Mouse (Mus musculus) intestine, postnatal 0 days (tissue): ENCODE data around the gene Ccdc102a. TPM values are rescaled to one million over a fixed set of nuclear protein-coding genes. Genes with fewer than 3 reads are reported as not detected.

ENCODE experiments used
- ATAC-seq: fragments of 200-750 bp; cut with Nextera tagmentation; 2 replicates; pipeline ENCODE4 v1.8.0; 2017; ENCODE audit warnings: mild to moderate bottlenecking, moderate TSS enrichment, moderate library complexity
- H3K27ac ChIP-seq: fragments of 300-500 bp; sonication (generic); 2 replicates; pipeline ENCODE4 v1.5.1; 2014; ENCODE audit warnings: mild to moderate bottlenecking, low read depth, low read length, moderate library complexity
- H3K27me3 ChIP-seq: fragments of 300-500 bp; sonication (generic); replicated peaks from 2 replicates; pipeline ENCODE4 v1.6.1; 2014; ENCODE audit warnings: low read length, mixed read lengths; ENCODE audit not compliant: control insufficient read depth, insufficient read depth
- H3K36me3 ChIP-seq: fragments of 300-500 bp; sonication (generic); 2 replicates; pipeline ENCODE4 v1.6.1; 2014; ENCODE audit warnings: mild to moderate bottlenecking, moderate library complexity; ENCODE audit not compliant: control insufficient read depth, insufficient read depth
- H3K4me1 ChIP-seq: fragments of 300-500 bp; sonication (generic); replicated peaks from 2 replicates; pipeline ENCODE4 v1.6.1; 2014; ENCODE audit warnings: antibody characterized with exemption, low read length, mixed read lengths; ENCODE audit not compliant: control insufficient read depth, insufficient read depth
- H3K4me2 ChIP-seq: fragments of 300-500 bp; sonication (generic); replicated peaks from 2 replicates; pipeline ENCODE4 v1.6.1; 2014; ENCODE audit warnings: low read depth, mild to moderate bottlenecking, moderate library complexity
- H3K4me3 ChIP-seq: fragments of 300-500 bp; sonication (generic); 2 replicates; pipeline ENCODE4 v1.5.1; 2014; ENCODE audit warnings: low read depth, low read length
- H3K9ac ChIP-seq: fragments of 300-500 bp; sonication (generic); 2 replicates; pipeline ENCODE4 v1.6.1; 2014; ENCODE audit warnings: mild to moderate bottlenecking, low read depth, low read length
- H3K9me3 ChIP-seq: fragments of 300-500 bp; sonication (generic); 2 replicates; pipeline ENCODE4 v1.6.1; 2016; ENCODE audit warnings: mixed run types; ENCODE audit not compliant: control insufficient read depth
- CTCF ChIP-seq: sonication (generic); IDR thresholded peaks from 2 replicates; pipeline ENCODE4 v1.5.1; 2016; ENCODE audit warnings: low read depth, mild to moderate bottlenecking, control low read depth, antibody characterized with exemption, moderate library complexity
- WGBS: fragments of 180-500 bp; shearing (Covaris S2); extraction: QIAGEN DNeasy Blood & Tissue Kit; methylation state at CpG from one replicate; pipeline ENCODE4 v1.1.7; 2014; 5-methylcytosine and 5-hydroxymethylcytosine counted together
- polyA plus RNA-seq: library from polyadenylated mRNA; unstranded; fragments of >200 nt; fragmentation: Nextera tagmentation; extraction: Ambion mirVana; gene quantifications from 2 replicates; pipeline ENCODE4 v1.2.1, GENCODE M21; 2015

Gene Ccdc102a
- polyA plus RNA-seq, 1 experiment from 2014 or later, result 7.7 TPM

DNA sequence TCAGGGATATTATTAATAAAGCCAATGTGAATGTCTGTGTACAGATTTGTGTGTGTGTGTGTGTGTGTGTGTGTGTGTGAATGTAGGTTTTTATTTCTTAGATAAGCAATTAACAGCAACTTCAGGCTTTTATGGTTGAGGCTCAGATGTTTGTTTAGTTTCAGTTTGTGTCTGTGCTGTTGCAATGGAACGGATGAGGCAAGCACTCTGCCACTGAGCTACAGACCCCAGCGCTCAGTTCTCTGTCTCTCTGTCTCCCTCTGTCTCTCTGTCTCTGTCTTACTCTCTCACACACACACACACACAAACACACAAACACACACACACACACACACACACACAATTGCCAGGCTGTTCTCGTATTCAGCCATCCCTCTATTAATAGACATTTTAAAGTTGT is 10.3 kb upstream of the Ccdc102a start:
- TF ChIP-seq CTCF, result no peak
- Histone ChIP-seq H3K4me2 (no peak overlapping the region), H3K4me3 (no peak overlapping the region), H3K27ac (no peak overlapping the region), H3K9ac (no peak overlapping the region), H3K9me3 (no peaks in the 10 kb centered on the region), H3K27me3 (no peaks in the 10 kb centered on the region), H3K36me3 (no peaks in the 10 kb centered on the region), H3K4me1 (no peaks in the 10 kb centered on the region)
- ATAC-seq, result no peak
- 52% methylated on average over 3 of the region's 3 CpGs for WGBS

DNA sequence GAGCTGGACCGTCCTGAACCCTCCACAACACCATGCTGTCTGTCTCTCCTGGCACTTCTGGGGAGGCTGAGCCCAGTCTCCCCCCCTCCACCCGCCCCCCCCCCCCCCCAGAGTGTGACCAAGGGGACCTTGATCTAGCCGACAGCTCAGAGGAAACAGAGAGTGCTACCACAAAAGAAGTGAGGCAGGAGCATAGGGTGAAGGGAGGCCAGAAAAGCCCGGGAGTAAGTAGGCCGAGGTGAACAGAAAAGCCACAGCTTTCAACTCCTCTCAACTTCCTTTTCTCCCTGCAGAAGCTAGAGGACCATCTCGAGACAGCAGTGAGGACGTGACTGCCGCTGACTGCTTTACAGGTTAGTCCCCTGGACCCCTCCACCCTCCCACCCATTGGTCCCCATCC is 5.5 kb upstream of the Ccdc102a start, which contains the start of gene Adgrg5:
Gene Adgrg5, plus strand, starts transcription at position 290 of the 400 bp plus-strand sequence.
- no peaks in the 10 kb centered on the region for H3K4me1 ChIP-seq
- no peaks in the 10 kb centered on the region for H3K9me3 ChIP-seq
- 0 out of 2 replicates have a peak within 1 kb of the TSS, but pooled peaks have one; percentile 9 for H3K4me2 ChIP-seq
- H3K27ac ChIP-seq, result no peak within 1 kb of the TSS
- no peak within 1 kb of the TSS for H3K4me3 ChIP-seq
- no peak for TF ChIP-seq CTCF
- H3K27me3 ChIP-seq, result no peaks in the 10 kb centered on the region
- no peak within 1 kb of the TSS for H3K9ac ChIP-seq
- no peaks in the 10 kb centered on the region for H3K36me3 ChIP-seq
- WGBS, result 76% methylated on average over 7 of the region's 8 CpGs
- ATAC-seq, result no peak

GRCm38 (mm10) chr8:94922602-94923001 is 4.7 kb upstream of the Ccdc102a start:
- TF ChIP-seq CTCF, result no peak
- ATAC-seq, result peak; percentile 39
- 17% methylated on average over 8 of the region's 8 CpGs for WGBS
- no peak overlapping the region for H3K4me3 ChIP-seq
- H3K27me3 ChIP-seq, result no peaks in the 10 kb centered on the region
- 0 out of 2 replicates have a peak overlapping the region, but pooled peaks have one; percentile 9 for H3K4me2 ChIP-seq
- no peaks in the 10 kb centered on the region for H3K36me3 ChIP-seq
- H3K9ac ChIP-seq, result no peak overlapping the region
- H3K9me3 ChIP-seq, result no peaks in the 10 kb centered on the region
- no peak overlapping the region for H3K27ac ChIP-seq
- H3K4me1 ChIP-seq, result no peaks in the 10 kb centered on the region

DNA sequence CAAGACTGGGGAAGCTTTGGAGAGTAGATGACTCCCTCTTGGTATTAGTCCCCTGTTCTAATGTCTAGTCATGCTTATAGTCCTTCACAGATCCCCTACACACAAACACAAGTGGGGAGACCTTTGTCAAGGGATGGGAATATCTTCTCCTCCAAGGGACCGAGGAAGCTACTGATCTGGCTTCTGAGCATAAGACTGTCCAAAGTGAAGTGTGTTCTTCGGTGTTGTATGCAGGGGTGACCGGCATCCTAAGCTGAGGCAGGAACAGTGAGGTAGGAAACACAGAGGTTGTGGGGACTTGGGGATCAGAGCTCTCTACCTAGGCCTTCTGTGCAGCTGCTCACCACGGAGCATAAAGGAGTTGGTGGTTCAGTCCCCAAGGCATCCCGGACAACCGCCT is 4.3 kb upstream of the Ccdc102a start:
- Histone ChIP-seq H3K9ac (no peak overlapping the region), H3K4me1 (no peaks in the 10 kb centered on the region), H3K9me3 (no peaks in the 10 kb centered on the region), H3K4me2 (no peak overlapping the region), H3K27me3 (0 out of 2 replicates have a peak, but pooled peaks cover 3% of the 10 kb centered on the region), H3K36me3 (no peaks in the 10 kb centered on the region), H3K27ac (no peak overlapping the region), H3K4me3 (no peak overlapping the region)
- TF ChIP-seq CTCF, result no peak
- ATAC-seq, result no peak
- 57% methylated on average over 6 of the region's 6 CpGs for WGBS

GRCm38 (mm10) chr8:94919256-94919655 is 1.4 kb upstream of the Ccdc102a start:
- Histone ChIP-seq H3K27me3 (0 out of 2 replicates have a peak, but pooled peaks cover 4% of the 10 kb centered on the region), H3K27ac (no peak overlapping the region), H3K9me3 (no peaks in the 10 kb centered on the region), H3K36me3 (no peaks in the 10 kb centered on the region), H3K4me3 (no peak overlapping the region), H3K9ac (no peak overlapping the region), H3K4me1 (peaks cover 5% of the 10 kb centered on the region; the same call in 1 of the 2 replicates), H3K4me2 (no peak overlapping the region)
- ATAC-seq, result no peak
- no peak for TF ChIP-seq CTCF

DNA sequence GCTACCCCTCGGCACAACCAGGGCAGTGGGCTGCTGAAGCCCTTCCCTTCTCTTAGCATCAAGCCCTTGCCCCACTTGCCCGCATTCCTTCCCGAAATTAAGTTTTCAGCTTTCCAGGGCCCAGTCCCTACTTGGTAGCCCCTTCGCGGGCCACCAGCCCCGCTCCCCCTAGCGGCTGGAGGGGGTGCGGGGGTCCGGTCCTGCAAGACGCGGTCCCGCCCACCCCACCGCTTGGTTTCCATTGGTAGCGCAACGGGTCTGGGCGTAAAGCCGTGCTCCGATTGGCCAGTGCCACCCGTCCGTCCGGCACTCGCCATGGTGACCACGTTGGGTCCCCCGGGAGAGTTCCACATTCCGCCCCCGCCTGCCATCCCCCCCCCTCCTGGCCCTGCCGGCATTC is 546 bp downstream of the Ccdc102a start:
- H3K9ac ChIP-seq, result peak overlapping the region; percentile 63
- TF ChIP-seq CTCF, result peak; percentile 82
- peak overlapping the region; percentile 88 for H3K4me2 ChIP-seq
- ATAC-seq, result peak; percentile 76
- peaks cover 5% of the 10 kb centered on the region; the same call in 1 of the 2 replicates for H3K4me1 ChIP-seq
- H3K9me3 ChIP-seq, result no peaks in the 10 kb centered on the region
- peak overlapping the region; percentile 76 for H3K4me3 ChIP-seq
- under 1% methylated on average over 26 of the region's 27 CpGs for WGBS
- peak overlapping the region; percentile 71 for H3K27ac ChIP-seq
- peaks cover 4% of the 10 kb centered on the region; the same call in 1 of the 2 replicates for H3K27me3 ChIP-seq
- peaks cover 4% of the 10 kb centered on the region; the same call in 1 of the 2 replicates for H3K36me3 ChIP-seq
